Mouse (Mus musculus) liver, embryonic 13.5 days (tissue): ENCODE data around the gene Gm5475. TPM values are rescaled to one million over a fixed set of nuclear protein-coding genes. Genes with fewer than 3 reads are reported as not detected.

ENCODE experiments used
- ATAC-seq: fragments of 200-750 bp; cut with Nextera tagmentation; 2 replicates; pipeline ENCODE4 v1.8.0; 2017; ENCODE audit warnings: low read depth, mild to moderate bottlenecking, moderate number of reproducible peaks, moderate library complexity
- DNase-seq: peaks from one replicate; pipeline ENCODE4 v3.0.0; 2022
- H3K27ac ChIP-seq: fragments of 300-500 bp; sonication (generic); 2 replicates; pipeline ENCODE4 v1.5.1; 2015; ENCODE audit warnings: moderate library complexity, mild to moderate bottlenecking, inconsistent platforms
- H3K27me3 ChIP-seq: fragments of 300-500 bp; sonication (generic); 2 replicates; pipeline ENCODE4 v1.6.1; 2015; ENCODE audit warnings: mild to moderate bottlenecking, inconsistent platforms
- H3K36me3 ChIP-seq: fragments of 300-500 bp; sonication (generic); 2 replicates; pipeline ENCODE4 v1.6.1; 2015; ENCODE audit warnings: mild to moderate bottlenecking, inconsistent platforms
- H3K4me1 ChIP-seq: fragments of 300-500 bp; sonication (generic); replicated peaks from 2 replicates; pipeline ENCODE4 v1.6.1; 2015; ENCODE audit warnings: inconsistent platforms
- H3K4me2 ChIP-seq: fragments of 300-500 bp; sonication (generic); 2 replicates; pipeline ENCODE4 v1.6.1; 2015; ENCODE audit warnings: inconsistent platforms, mild to moderate bottlenecking, moderate library complexity
- H3K4me3 ChIP-seq: fragments of 300-500 bp; sonication (generic); replicated peaks from 2 replicates; pipeline ENCODE4 v1.5.1; 2015; ENCODE audit warnings: mild to moderate bottlenecking, inconsistent platforms
- H3K9ac ChIP-seq: fragments of 300-500 bp; sonication (generic); 2 replicates; pipeline ENCODE4 v1.6.1; 2015; ENCODE audit warnings: mild to moderate bottlenecking, inconsistent platforms
- H3K9me3 ChIP-seq: fragments of 300-500 bp; sonication (generic); replicated peaks from 2 replicates; pipeline ENCODE4 v1.6.1; 2016; ENCODE audit warnings: inconsistent platforms
- WGBS: fragments of 180-500 bp; shearing (Covaris S2); methylation state at CpG from one replicate; pipeline ENCODE4 v1.1.7; 2015; ENCODE audit not compliant: insufficient replicate concordance; 5-methylcytosine and 5-hydroxymethylcytosine counted together
- polyA plus RNA-seq: library from polyadenylated mRNA; unstranded; fragments of >200 nt; fragmentation: Nextera tagmentation; extraction: Ambion mirVana; gene quantifications from 2 replicates; pipeline ENCODE4 v1.2.1, GENCODE M21; 2015

Gene Gm5475
- polyA plus RNA-seq, 1 experiment from 2014 or later, result not detected

DNA sequence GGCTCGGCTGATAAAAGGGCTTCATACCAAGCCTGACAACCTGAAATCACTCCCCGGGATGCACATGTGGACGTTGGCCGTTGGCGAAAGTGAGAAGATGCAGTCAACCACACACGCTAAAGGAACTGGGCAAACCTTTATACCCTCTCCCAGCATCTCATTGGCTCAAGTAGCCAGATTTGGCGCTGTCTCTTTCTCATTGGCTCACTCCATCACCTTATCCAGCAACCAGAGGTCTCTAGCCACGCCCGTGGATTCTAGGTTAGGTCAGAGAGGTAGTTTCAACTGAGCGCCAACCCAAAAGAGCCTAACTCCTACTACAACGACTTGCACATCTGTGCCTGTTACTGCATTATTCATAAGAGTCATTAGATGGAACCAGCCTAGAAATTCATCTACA lies 30.5 kb downstream of the Gm5475 start:
- H3K36me3 ChIP-seq, result no peaks in the 10 kb centered on the region
- peaks cover 8% of the 10 kb centered on the region for H3K4me1 ChIP-seq
- H3K4me3 ChIP-seq, result no peak overlapping the region
- H3K27ac ChIP-seq, result no peak overlapping the region
- H3K4me2 ChIP-seq, result no peak overlapping the region
- no peaks in the 10 kb centered on the region for H3K9me3 ChIP-seq
- no peak overlapping the region for H3K9ac ChIP-seq
- 66% methylated on average over 11 of the region's 11 CpGs for WGBS
- no peak for DNase-seq
- no peaks in the 10 kb centered on the region for H3K27me3 ChIP-seq
- ATAC-seq, result no peak

DNA sequence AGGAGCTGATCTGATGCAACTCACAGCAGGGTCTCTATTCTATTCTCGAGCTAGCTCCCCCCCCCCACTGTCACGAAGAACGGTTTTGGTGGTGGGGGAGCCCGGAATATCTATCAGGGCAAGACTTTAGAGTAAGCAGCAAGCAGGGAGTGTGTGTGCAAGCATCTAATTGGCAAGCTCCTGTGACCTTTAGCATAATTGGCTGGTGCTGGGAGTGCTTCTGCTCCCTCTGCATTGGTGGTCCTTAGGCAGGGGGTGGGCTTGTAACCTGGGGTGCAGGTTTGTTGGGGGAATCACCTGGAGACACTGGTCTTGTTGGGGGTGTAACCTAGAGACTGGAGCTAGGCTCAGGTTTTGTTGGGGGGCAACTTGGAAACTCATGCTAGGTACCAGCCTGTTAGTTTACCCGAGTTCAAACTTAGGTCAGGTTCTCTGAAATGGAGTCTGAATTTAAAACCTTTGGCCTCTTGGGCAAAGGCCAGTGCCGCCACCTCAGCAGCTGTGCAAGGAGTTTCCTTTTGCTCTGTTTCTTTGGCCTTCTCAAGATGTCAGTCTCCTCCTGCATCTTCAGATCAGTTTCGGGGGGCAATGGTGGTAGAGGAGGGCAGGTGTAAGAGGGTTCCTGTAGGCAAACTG lies 34.5 kb downstream of the Gm5475 start:
- no peak overlapping the region for H3K27ac ChIP-seq
- H3K36me3 ChIP-seq, result no peaks in the 10 kb centered on the region
- H3K4me2 ChIP-seq, result no peak overlapping the region
- H3K9me3 ChIP-seq, result no peaks in the 10 kb centered on the region
- 68% methylated on average over 7 of the region's 7 CpGs for WGBS
- H3K9ac ChIP-seq, result no peak overlapping the region
- no peak for ATAC-seq
- no peak for DNase-seq
- peaks cover 27% of the 10 kb centered on the region for H3K4me1 ChIP-seq
- H3K27me3 ChIP-seq, result 0 out of 2 replicates have a peak, but pooled peaks cover 8% of the 10 kb centered on the region
- H3K4me3 ChIP-seq, result no peak overlapping the region

DNA sequence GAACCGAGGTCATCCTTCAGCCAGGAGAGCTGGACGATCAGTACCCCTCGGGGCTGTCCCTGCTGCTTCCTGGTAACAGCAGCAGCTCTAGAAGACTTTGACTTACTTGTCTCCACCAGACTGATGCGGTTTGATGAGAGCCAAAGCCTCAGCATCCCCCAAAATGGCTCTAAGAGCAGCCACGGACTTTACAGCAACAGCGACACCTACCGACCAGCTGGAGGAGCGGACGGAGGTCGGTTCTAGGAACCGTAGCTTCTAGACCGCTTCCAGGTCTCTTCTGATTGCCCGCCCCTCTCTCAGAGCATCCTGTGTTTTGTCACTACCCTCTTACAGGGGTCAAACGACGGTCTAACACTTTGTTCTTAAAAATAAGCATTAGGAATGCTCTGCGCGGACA lies 35.4 kb downstream of the Gm5475 start:
- Histone ChIP-seq H3K4me1 (peaks cover 31% of the 10 kb centered on the region), H3K9me3 (no peaks in the 10 kb centered on the region), H3K4me3 (no peak overlapping the region), H3K27me3 (0 out of 2 replicates have a peak, but pooled peaks cover 8% of the 10 kb centered on the region), H3K27ac (no peak overlapping the region), H3K9ac (no peak overlapping the region), H3K4me2 (peak overlapping the region; percentile 29), H3K36me3 (no peaks in the 10 kb centered on the region)
- DNase-seq, result peak; percentile 58
- ATAC-seq, result peak; percentile 64
- 7% methylated on average over 17 of the region's 17 CpGs for WGBS

DNA sequence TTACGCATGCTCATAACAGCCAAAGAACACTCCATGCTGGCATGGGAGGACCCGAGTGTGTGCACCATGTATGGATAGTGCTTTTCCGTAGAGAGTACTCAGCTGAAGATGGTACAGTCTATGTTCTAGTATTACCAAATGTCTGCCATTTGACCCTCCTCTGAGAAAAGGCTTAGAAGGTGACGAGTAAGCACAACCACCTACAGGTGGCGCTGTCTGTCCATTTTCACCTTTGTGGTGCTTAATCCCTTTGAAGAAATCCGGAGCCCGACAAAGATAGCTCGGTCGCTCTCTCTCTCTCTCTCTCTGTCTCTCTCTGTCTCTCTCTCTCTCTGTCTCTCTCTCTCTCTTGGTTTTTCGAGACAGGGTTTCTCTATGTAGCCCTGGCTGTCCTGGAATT lies 36.1 kb downstream of the Gm5475 start:
- WGBS, result 35% methylated on average over 10 of the region's 10 CpGs
- Histone ChIP-seq H3K36me3 (no peaks in the 10 kb centered on the region), H3K4me2 (peak overlapping the region; percentile 29; the same call in 1 of the 2 replicates), H3K27ac (no peak overlapping the region), H3K9ac (no peak overlapping the region), H3K4me1 (peaks cover 31% of the 10 kb centered on the region), H3K4me3 (no peak overlapping the region), H3K27me3 (0 out of 2 replicates have a peak, but pooled peaks cover 8% of the 10 kb centered on the region), H3K9me3 (no peaks in the 10 kb centered on the region)
- ATAC-seq (0 out of 2 replicates have a peak, but pooled peaks have one; percentile 23), DNase-seq (peak; percentile 55)

DNA sequence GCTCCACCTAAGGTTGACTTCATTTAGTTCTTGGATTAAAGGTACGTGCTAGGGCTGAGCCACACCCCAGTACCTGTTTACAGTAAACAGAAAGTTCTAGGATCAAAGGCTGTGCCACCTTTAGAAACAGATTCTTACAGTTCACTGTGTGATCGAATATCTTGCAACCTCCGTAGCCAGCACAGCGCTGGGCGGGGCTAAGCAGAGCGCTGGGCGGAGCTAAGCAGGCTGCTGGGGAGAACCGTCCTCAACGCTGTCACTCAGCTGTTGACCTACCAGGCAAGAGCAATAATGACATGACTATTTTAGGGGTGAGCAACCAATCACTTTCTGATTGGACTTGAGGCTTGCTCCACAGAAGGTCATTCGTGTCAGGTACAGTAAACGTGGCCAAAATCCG lies 39.0 kb downstream of the Gm5475 start:
- no peaks in the 10 kb centered on the region for H3K36me3 ChIP-seq
- H3K27me3 ChIP-seq, result 0 out of 2 replicates have a peak, but pooled peaks cover 8% of the 10 kb centered on the region
- peaks cover 34% of the 10 kb centered on the region for H3K4me1 ChIP-seq
- ATAC-seq (peak; percentile 77), DNase-seq (peak; percentile 74)
- peak overlapping the region; percentile 62 for H3K4me2 ChIP-seq
- 6% methylated on average over 12 of the region's 12 CpGs for WGBS
- no peaks in the 10 kb centered on the region for H3K9me3 ChIP-seq
- peak overlapping the region; percentile 29 for H3K4me3 ChIP-seq
- H3K9ac ChIP-seq, result peak overlapping the region; percentile 33; the same call in 1 of the 2 replicates
- peak overlapping the region; percentile 6; the same call in 1 of the 2 replicates for H3K27ac ChIP-seq

DNA sequence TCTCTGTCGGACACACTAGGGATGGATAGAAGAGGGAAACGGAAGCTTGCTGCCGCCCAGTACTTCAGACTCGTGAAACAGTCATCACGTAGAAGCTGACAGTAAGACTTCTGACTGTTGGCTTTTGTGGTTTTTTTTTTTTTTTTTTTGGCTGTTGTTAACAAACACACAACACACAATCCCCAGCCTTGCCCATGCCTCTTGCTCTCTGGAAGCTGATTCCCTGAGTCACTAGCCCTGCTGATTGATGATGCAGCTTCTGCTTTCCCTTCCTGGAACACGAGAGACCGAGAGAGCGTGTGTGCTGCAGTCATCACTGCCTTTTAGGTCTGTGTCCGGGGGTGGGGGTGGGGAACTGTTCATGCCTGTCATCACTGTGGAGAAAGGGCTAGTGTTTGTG lies 39.7 kb downstream of the Gm5475 start:
- H3K27me3 ChIP-seq, result 0 out of 2 replicates have a peak, but pooled peaks cover 8% of the 10 kb centered on the region
- WGBS, result 44% methylated on average over 9 of the region's 9 CpGs
- H3K36me3 ChIP-seq, result no peaks in the 10 kb centered on the region
- no peak overlapping the region for H3K9ac ChIP-seq
- H3K27ac ChIP-seq, result no peak overlapping the region
- H3K4me3 ChIP-seq, result no peak overlapping the region
- no peaks in the 10 kb centered on the region for H3K9me3 ChIP-seq
- H3K4me2 ChIP-seq, result peak overlapping the region; percentile 62; the same call in 1 of the 2 replicates
- DNase-seq, result no peak
- H3K4me1 ChIP-seq, result peaks cover 39% of the 10 kb centered on the region
- no peak for ATAC-seq

DNA sequence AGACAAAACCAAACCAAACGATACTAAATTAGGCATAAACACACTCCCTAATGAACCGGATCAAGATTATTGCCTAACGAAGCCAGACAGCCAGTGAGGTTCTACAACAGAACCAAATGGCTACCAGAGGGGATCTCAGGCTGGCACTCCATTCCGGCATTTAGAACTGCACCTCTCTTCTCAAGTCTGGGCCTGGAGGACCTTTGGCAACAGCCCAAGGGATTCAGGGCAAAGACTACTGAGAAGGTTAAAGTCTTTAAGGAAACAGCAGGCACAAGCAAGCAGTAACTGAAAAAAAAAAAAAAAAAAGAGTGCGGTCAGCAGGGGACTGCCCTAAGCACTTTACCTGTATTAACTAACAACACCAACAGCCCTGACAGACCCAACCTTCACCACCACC lies 40.1 kb downstream of the Gm5475 start:
- Histone ChIP-seq H3K4me3 (no peak overlapping the region), H3K27me3 (0 out of 2 replicates have a peak, but pooled peaks cover 8% of the 10 kb centered on the region), H3K4me1 (peaks cover 39% of the 10 kb centered on the region), H3K36me3 (no peaks in the 10 kb centered on the region), H3K27ac (no peak overlapping the region), H3K9ac (no peak overlapping the region), H3K4me2 (no peak overlapping the region), H3K9me3 (no peaks in the 10 kb centered on the region)
- 74% methylated on average over 5 of the region's 5 CpGs for WGBS
- ATAC-seq, result no peak
- no peak for DNase-seq

DNA sequence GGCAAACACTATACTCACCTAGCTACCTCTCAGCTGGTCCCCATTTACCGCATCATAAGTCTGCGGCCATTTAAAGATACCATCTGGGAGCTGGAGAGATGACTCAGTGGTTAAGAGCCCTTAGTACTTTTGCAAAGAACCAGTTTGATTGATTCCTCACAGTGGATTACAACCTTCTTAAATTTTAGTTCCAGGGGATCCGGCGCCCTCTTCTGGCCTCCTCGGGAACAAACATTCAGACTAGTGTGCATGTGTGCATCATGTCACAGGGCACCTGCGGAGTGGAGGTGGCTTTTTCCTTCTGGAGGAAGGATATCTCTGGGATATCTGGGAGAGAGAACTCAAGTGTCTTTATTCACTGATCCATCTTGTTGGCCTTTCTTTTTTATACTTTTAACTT lies 41.8 kb downstream of the Gm5475 start:
- peaks cover 41% of the 10 kb centered on the region for H3K4me1 ChIP-seq
- no peaks in the 10 kb centered on the region for H3K9me3 ChIP-seq
- 18% methylated on average over 6 of the region's 6 CpGs for WGBS
- no peaks in the 10 kb centered on the region for H3K36me3 ChIP-seq
- DNase-seq, result peak; percentile 49
- 0 out of 2 replicates have a peak, but pooled peaks cover 5% of the 10 kb centered on the region for H3K27me3 ChIP-seq
- no peak overlapping the region for H3K4me2 ChIP-seq
- no peak overlapping the region for H3K9ac ChIP-seq
- H3K27ac ChIP-seq, result no peak overlapping the region
- no peak for ATAC-seq
- H3K4me3 ChIP-seq, result no peak overlapping the region

DNA sequence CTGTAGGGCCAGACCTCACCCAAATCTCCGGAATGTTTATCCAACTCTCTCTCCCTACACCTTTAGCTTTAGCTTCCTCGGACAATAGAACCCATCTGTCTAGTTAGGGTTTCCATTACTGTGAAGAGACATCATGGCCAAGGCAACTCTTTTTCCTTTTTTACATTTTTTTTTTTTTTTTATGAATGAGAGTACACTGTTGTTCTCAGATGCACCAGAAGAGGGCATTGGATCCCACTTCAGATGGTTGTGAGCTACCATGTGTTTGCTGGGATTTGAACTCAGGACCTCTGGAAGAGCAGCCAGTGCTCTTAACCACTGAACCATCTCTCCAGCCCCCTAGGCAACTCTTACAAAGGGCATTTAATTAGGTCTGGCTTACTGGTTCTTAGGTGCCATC lies 43.5 kb downstream of the Gm5475 start:
- Histone ChIP-seq H3K4me2 (no peak overlapping the region), H3K27ac (no peak overlapping the region), H3K27me3 (no peaks in the 10 kb centered on the region), H3K9ac (no peak overlapping the region), H3K9me3 (no peaks in the 10 kb centered on the region), H3K4me1 (peaks cover 50% of the 10 kb centered on the region), H3K4me3 (no peak overlapping the region), H3K36me3 (no peaks in the 10 kb centered on the region)
- ATAC-seq (no peak), DNase-seq (no peak)
- WGBS, result 56% methylated on average over 2 of the region's 2 CpGs

DNA sequence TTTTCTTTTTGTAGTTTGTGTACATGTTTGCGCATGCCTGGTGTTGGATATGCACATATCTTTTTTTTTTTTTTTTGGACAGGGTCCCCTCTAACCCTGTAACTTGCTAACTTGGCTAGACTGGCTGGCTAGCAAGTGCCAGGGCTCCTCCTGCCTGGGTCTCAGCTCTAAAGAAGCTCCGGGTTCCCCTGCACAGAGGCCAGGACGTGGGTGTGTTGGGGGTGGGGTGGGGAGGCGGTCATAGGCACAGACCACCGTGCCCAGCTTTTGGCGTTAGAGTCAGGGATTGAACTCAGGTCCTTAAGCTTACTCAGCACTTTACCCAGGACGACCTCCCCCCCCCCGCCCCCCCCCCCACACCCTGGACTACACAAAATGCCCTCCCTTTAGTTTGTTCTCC lies 45.8 kb downstream of the Gm5475 start:
- no peaks in the 10 kb centered on the region for H3K9me3 ChIP-seq
- peak overlapping the region; percentile 88; the same call in 1 of the 2 replicates for H3K4me3 ChIP-seq
- H3K4me1 ChIP-seq, result peaks cover 36% of the 10 kb centered on the region

DNA sequence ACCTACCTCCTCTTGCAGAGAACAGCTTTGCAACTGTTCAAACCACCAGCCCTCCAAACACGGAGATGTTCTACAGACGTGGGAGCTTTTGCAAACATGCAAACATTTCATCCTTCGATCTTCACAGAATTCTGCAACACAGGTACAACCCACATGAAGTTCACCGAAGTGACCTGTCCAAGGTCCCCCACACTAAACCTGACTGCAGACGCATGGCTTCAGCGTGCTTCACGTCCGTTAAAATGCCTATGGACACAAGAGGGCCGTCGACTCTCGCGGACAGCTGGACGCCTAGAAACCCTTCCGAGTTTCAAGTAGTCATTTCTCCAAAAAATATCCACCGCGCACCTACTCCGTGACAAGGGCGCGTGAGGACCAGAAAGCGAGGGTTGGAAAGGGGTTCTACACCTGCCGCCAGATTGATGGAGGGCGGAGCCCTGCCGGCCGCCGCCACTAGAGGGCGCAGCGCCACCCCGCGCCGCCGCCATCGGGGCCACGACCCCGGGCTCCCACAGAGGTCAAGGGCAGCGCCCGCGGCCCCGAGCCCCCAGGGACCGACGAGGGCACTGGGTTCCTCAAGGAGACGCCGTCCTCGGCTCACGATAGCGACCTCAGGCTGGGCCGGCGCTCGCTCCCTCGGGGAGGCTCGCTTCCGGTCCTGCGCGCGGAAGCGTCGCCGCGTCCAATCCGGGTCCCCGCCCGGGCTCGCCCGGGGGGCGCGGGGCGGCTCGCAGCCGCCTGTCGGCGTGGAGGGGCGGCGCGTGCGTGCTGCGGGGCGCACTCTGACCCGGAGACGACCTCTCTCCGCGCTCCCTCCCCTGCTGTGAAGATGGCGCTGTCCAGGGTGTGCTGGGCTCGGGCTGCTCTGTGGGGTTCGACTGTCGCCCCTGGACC lies 46.6 kb downstream of the Gm5475 start, which contains the start of gene Letmd1:
Gene Letmd1, plus strand, starts transcription at position 729 of the 894 bp plus-strand sequence.
- H3K9me3 ChIP-seq, result no peaks in the 10 kb centered on the region
- peaks cover 36% of the 10 kb centered on the region for H3K4me1 ChIP-seq
- peak within 1 kb of the TSS; percentile 83 for H3K27ac ChIP-seq
- peak within 1 kb of the TSS; percentile 88 for H3K4me3 ChIP-seq
- ATAC-seq (peak; percentile 88), DNase-seq (peak; percentile 68)
- H3K36me3 ChIP-seq, result peaks cover 22% of the 10 kb centered on the region
- WGBS, result 1% methylated on average over 83 of the region's 84 CpGs
- H3K9ac ChIP-seq, result peak within 1 kb of the TSS; percentile 80
- no peaks in the 10 kb centered on the region for H3K27me3 ChIP-seq
- H3K4me2 ChIP-seq, result peak within 1 kb of the TSS; percentile 94

More for the DNA sequence above, 45.8 kb downstream of the Gm5475 start:
- no peaks in the 10 kb centered on the region for H3K27me3 ChIP-seq
- H3K9ac ChIP-seq, result peak overlapping the region; percentile 7; the same call in 1 of the 2 replicates
- DNase-seq (no peak), ATAC-seq (no peak)
- 43% methylated on average over 6 of the region's 8 CpGs for whole genome bisulfite sequencing
- H3K4me2 ChIP-seq, result peak overlapping the region; percentile 94
- H3K27ac ChIP-seq, result no peak overlapping the region
- H3K36me3 ChIP-seq, result peaks cover 19% of the 10 kb centered on the region
